Mouse (Mus musculus): ENCODE results near the gene Tpd52l1. TPM values are rescaled to one million over a fixed set of nuclear protein-coding genes. Genes with fewer than 3 reads are reported as not detected.

Tpd52l1 gene
- polyA plus RNA-seq (2017; shearing (Covaris generic)), result not detected

DNA sequence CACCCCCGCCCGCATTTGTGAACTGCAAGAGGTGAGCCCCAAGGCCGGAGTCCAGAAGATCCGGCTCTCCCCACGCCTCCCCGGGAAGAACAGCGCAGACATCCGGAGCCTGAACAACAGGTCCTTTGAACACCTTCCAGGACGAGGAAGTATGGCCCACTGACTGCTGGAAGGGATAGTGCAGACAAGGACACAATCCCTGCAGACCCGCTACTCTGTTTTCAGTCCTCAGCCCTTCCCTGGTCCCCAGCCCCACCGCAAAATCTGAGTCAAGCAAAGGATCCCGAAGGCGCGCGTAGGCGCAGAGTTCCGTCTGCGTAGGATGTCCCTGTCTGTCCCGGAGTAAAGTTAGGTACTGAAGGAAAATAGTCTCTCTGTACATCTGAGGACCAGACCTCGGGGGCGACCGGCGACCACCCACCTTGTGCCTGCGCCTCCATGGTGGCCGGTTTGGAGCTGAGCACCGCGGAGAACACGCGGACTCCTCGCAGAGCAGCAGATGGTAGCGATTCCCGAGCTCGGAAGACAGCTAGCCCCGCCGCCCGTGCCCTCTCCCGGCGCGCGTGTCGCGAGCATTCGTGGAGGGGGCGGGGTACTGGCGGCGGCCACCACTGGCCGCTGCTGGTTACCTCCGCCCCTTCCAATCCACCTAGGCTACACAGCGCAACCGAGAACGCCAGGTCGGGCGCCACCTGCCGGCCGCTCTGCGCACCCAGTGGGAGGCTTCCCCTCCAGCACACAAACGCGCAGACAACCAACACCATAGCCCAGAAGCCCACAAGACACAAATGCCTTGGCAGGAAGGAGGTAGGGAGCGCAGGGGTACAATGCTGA lies at the start of gene Tpd52l1:
Gene Tpd52l1 (minus strand): TSS at position 668 of the 834 bp plus-strand sequence.

DNA sequence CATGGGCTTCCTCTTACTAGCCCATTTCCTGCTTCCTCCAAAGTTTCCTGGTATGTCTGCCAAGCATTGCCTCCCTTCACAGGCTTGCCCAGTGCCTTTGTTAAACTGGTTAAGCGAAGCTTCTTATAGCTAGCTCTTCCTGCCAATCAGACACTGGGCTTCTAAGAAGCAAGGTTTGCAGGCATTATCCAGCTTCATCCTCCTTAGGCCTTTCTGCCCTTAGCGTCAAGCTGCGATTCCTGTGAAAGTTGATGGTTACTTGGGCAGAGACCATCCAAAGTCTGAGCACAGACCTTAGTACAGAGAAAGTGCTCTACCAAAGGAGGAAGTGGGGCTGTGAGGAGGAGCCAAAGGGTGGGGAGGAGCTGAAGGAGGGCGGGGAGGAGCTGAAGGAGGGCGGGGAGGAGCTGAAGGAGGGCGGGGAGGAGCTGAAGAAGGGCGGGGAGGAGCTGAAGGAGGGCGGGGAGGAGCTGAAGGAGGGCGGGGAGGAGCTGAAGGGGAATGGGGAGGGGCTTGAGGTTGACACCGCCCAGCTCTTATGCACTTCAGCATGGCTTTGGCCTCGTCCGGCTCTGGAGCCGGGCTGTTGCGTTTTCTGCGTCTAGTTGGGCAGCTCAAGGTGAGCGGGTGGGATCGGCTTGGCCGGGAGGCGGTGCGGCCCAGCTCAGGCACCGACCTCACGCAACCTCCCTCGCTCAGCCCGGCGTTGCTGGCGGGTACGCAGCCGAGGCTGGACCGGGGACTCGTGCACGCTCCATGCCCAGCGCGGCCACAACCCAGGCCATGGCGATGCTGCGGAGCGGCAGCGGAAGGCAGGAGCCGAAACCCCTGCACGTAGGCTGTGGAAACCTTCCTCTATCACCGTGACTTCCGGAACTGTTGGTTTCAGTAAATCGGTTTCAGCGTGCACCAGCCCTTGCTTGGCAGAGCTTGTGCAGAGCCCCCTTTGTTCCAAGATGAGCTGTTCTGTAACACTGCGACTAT lies 132.6 kb downstream of the Tpd52l1 start, which contains the start of gene Hddc2:
Gene Hddc2 (plus strand): TSS at position 519 of the 984 bp plus-strand sequence.

Other genes with a start within 250 kb of the Tpd52l1 start
- 55.6 TPM for gene Hddc2, start 132.6 kb downstream of the Tpd52l1 start, polyA plus RNA-seq (2017; shearing (Covaris generic))
- gene Rnf217, start 163.2 kb upstream of the Tpd52l1 start, polyA plus RNA-seq (2017; shearing (Covaris generic)), result not detected